Mouse (Mus musculus) liver, embryonic 16.5 days (tissue): ENCODE results near the gene Nudt8. TPM values are rescaled to one million over a fixed set of nuclear protein-coding genes. Genes with fewer than 3 reads are reported as not detected.
"Not testable (repeated sequence)": the region's sequence is repeated elsewhere in the genome, so short reads cannot be mapped to it uniquely, and the experiment has no call there.

ENCODE experiments used
- ATAC-seq: fragments of 200-750 bp; cut with Nextera tagmentation; 2 replicates; pipeline ENCODE4 v1.8.0; 2017; ENCODE audit warnings: low read depth, mild to moderate bottlenecking, moderate number of reproducible peaks, moderate library complexity
- H3K27ac ChIP-seq: fragments of 300-500 bp; sonication (generic); 2 replicates; pipeline ENCODE4 v1.5.1; 2014; ENCODE audit warnings: mild to moderate bottlenecking, low read length
- H3K27me3 ChIP-seq: fragments of 300-500 bp; sonication (generic); 2 replicates; pipeline ENCODE4 v1.6.1; 2014; ENCODE audit warnings: low read depth, low read length, mixed read lengths; ENCODE audit not compliant: control insufficient read depth, insufficient read depth
- H3K36me3 ChIP-seq: fragments of 300-500 bp; sonication (generic); 2 replicates; pipeline ENCODE4 v1.6.1; 2014; ENCODE audit warnings: mild to moderate bottlenecking; ENCODE audit not compliant: control insufficient read depth, insufficient read depth
- H3K4me1 ChIP-seq: fragments of 300-500 bp; sonication (generic); 2 replicates; pipeline ENCODE4 v1.6.1; 2014; ENCODE audit warnings: low read depth, low read length, mixed read lengths; ENCODE audit not compliant: control insufficient read depth
- H3K4me2 ChIP-seq: fragments of 300-500 bp; sonication (generic); 2 replicates; pipeline ENCODE4 v1.6.1; 2014; ENCODE audit warnings: low read depth, low read length, mixed read lengths
- H3K4me3 ChIP-seq: fragments of 300-500 bp; sonication (generic); 2 replicates; pipeline ENCODE4 v1.5.1; 2014; ENCODE audit warnings: low read depth, mild to moderate bottlenecking, low read length
- H3K9ac ChIP-seq: fragments of 300-500 bp; sonication (generic); 2 replicates; pipeline ENCODE4 v1.6.1; 2014; ENCODE audit warnings: low read depth, low read length
- H3K9me3 ChIP-seq: fragments of 300-500 bp; sonication (generic); replicated peaks from 2 replicates; pipeline ENCODE4 v1.6.1; 2016; ENCODE audit warnings: low read length; ENCODE audit not compliant: control insufficient read depth
- WGBS: fragments of 180-500 bp; shearing (Covaris S2); extraction: QIAGEN DNeasy Blood & Tissue Kit; methylation state at CpG from one replicate; pipeline ENCODE4 v1.1.7; 2014; ENCODE audit not compliant: insufficient replicate concordance; 5-methylcytosine and 5-hydroxymethylcytosine counted together
- polyA plus RNA-seq: library from polyadenylated mRNA; unstranded; fragments of >200 nt; fragmentation: Nextera tagmentation; extraction: Ambion mirVana; gene quantifications from 2 replicates; pipeline ENCODE4 v1.2.1, GENCODE M21; 2015

The Nudt8 gene
- polyA plus RNA-seq, result 12.2 and 12.6 TPM in 2 replicates

GRCm38 (mm10) chr19:4000119-4000900 lies at the start of gene Nudt8, which contains the start of gene Gm49405:
TSS of gene Nudt8 (plus strand) at chr19:4000580.
TSS of gene Gm49405 (plus strand) at chr19:4000626.
- Histone ChIP-seq H3K27ac (peak within 1 kb of the TSS; percentile 98), H3K4me3 (peak within 1 kb of the TSS; percentile 88), H3K4me2 (peak within 1 kb of the TSS; percentile 98), H3K4me1 (peaks cover 17% of the 10 kb centered on the region), H3K36me3 (no peaks in the 10 kb centered on the region), H3K9ac (peak within 1 kb of the TSS; percentile 89), H3K27me3 (no peaks in the 10 kb centered on the region), H3K9me3 (no peaks in the 10 kb centered on the region)
- under 1% methylated on average over 64 of the region's 64 CpGs for WGBS
- ATAC-seq, result peak; percentile 88

- H3K4me2 ChIP-seq, result no peak overlapping the region
- H3K4me1 ChIP-seq, result no peaks in the 10 kb centered on the region
- ATAC-seq, result no peak
- no peak overlapping the region for H3K4me3 ChIP-seq
- H3K36me3 ChIP-seq, result no peaks in the 10 kb centered on the region
- H3K9me3 ChIP-seq, result no peaks in the 10 kb centered on the region
- H3K27ac ChIP-seq, result no peak overlapping the region
- H3K27me3 ChIP-seq, result no peaks in the 10 kb centered on the region
- H3K9ac ChIP-seq, result no peak overlapping the region
Observed at GRCm38 (mm10) chr19:3951461-3951860, 48.9 kb upstream of the Nudt8 start.

- Histone ChIP-seq H3K36me3 (no peaks in the 10 kb centered on the region), H3K9ac (no peak overlapping the region), H3K9me3 (no peaks in the 10 kb centered on the region), H3K27ac (no peak overlapping the region), H3K4me3 (no peak overlapping the region), H3K4me2 (no peak overlapping the region), H3K27me3 (no peaks in the 10 kb centered on the region), H3K4me1 (no peaks in the 10 kb centered on the region)
- ATAC-seq, result no peak
- WGBS, result 32% methylated on average over 1 of the region's 1 CpGs
Observed at GRCm38 (mm10) chr19:3952099-3952498, 48.3 kb upstream of the Nudt8 start.

- 51% methylated on average over 3 of the region's 3 CpGs for WGBS
- H3K9ac ChIP-seq, result no peak overlapping the region
- H3K9me3 ChIP-seq, result no peaks in the 10 kb centered on the region
- no peaks in the 10 kb centered on the region for H3K27me3 ChIP-seq
- no peak for ATAC-seq
- no peaks in the 10 kb centered on the region for H3K4me1 ChIP-seq
- H3K27ac ChIP-seq, result no peak overlapping the region
- no peak overlapping the region for H3K4me3 ChIP-seq
- H3K4me2 ChIP-seq, result no peak overlapping the region
- H3K36me3 ChIP-seq, result no peaks in the 10 kb centered on the region
Observed at GRCm38 (mm10) chr19:3955033-3955432, 45.3 kb upstream of the Nudt8 start.

- ATAC-seq, result no peak
- Histone ChIP-seq H3K4me2 (no peak overlapping the region), H3K27me3 (no peaks in the 10 kb centered on the region), H3K27ac (no peak overlapping the region), H3K4me1 (no peaks in the 10 kb centered on the region), H3K36me3 (no peaks in the 10 kb centered on the region), H3K9ac (no peak overlapping the region), H3K4me3 (no peak overlapping the region), H3K9me3 (no peaks in the 10 kb centered on the region)
- WGBS, result 30% methylated on average over 4 of the region's 4 CpGs
Observed at GRCm38 (mm10) chr19:3955804-3956203, 44.6 kb upstream of the Nudt8 start.

- not testable (repeated sequence) for H3K4me1 ChIP-seq, H3K4me2 ChIP-seq, H3K27me3 ChIP-seq, H3K9me3 ChIP-seq, ATAC-seq, H3K36me3 ChIP-seq, H3K9ac ChIP-seq, H3K27ac ChIP-seq, H3K4me3 ChIP-seq
- WGBS, result 63% methylated on average over 4 of the region's 5 CpGs
Observed at GRCm38 (mm10) chr19:3957296-3958036, 42.9 kb upstream of the Nudt8 start.

- H3K27ac ChIP-seq, result no peak within 1 kb of the TSS
- ATAC-seq, result no peak
- no peaks in the 10 kb centered on the region for H3K9me3 ChIP-seq
- 57% methylated on average over 4 of the region's 4 CpGs for WGBS
- no peaks in the 10 kb centered on the region for H3K36me3 ChIP-seq
- H3K27me3 ChIP-seq, result no peaks in the 10 kb centered on the region
- no peak within 1 kb of the TSS for H3K9ac ChIP-seq
- no peak within 1 kb of the TSS for H3K4me3 ChIP-seq
- no peak within 1 kb of the TSS for H3K4me2 ChIP-seq
- H3K4me1 ChIP-seq, result no peaks in the 10 kb centered on the region
Observed at GRCm38 (mm10) chr19:3958470-3958869, 41.9 kb upstream of the Nudt8 start, which contains the start of gene Aldh3b3. TSS of gene Aldh3b3 (plus strand) at chr19:3958645.

GRCm38 (mm10) chr19:3959030-3959429 lies 41.4 kb upstream of the Nudt8 start:
- no peaks in the 10 kb centered on the region for H3K27me3 ChIP-seq
- H3K27ac ChIP-seq, result no peak overlapping the region
- no peak overlapping the region for H3K9ac ChIP-seq
- H3K4me2 ChIP-seq, result no peak overlapping the region
- H3K36me3 ChIP-seq, result no peaks in the 10 kb centered on the region
- H3K4me1 ChIP-seq, result no peaks in the 10 kb centered on the region
- no peaks in the 10 kb centered on the region for H3K9me3 ChIP-seq
- H3K4me3 ChIP-seq, result no peak overlapping the region
- ATAC-seq, result no peak

- Histone ChIP-seq H3K36me3 (no peaks in the 10 kb centered on the region), H3K4me1 (no peaks in the 10 kb centered on the region), H3K4me2 (no peak overlapping the region), H3K27ac (no peak overlapping the region), H3K4me3 (no peak overlapping the region), H3K27me3 (no peaks in the 10 kb centered on the region), H3K9ac (no peak overlapping the region), H3K9me3 (no peaks in the 10 kb centered on the region)
- ATAC-seq, result no peak
- 59% methylated on average over 5 of the region's 5 CpGs for WGBS
Observed at GRCm38 (mm10) chr19:3960211-3960610, 40.2 kb upstream of the Nudt8 start.
